Comparison of ENCODE assay signal across 24 mouse cellular contexts in the genomic region with DNA sequence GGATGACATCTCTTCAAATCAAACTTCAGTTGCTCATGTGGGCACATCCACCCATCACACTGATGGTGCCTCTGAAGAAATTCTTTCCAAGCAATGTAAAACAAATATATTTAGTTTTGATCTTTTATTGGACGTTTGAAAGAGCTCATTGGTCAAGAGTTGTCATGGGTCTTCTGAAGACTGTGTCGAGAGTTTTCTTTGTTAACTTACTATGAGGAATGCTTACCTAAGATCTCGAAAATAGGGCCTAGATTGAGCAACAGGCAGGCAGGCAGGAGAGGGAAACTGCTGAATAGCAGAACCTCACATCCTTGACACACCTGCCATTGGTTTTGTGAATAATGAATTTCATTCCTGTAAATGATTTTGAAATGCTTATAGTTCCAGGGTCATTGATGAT.
"Had no signal": no experiment of that assay in that cellular context is flagged by ENCODE, and none has a peak within 500 bp of the region (broad histone marks: within the 10 kb centered on the region; RNA-seq: fewer than 3 reads in every experiment).

No protein-coding gene starts in this region.

- H3K36me3 ChIP-seq: heart, embryonic 13.5 days; heart, embryonic 15.5 days; hindbrain, embryonic 13.5 days; hindbrain, embryonic 15.5 days; kidney, embryonic 15.5 days; limb, embryonic 10.5 days; limb, embryonic 12.5 days had no signal

- DNase-seq: gastrocnemius, adult 2 months; gastrocnemius, postnatal 10 days; gastrocnemius, postnatal 25 days; heart, adult 18-20 months; heart, postnatal 14 days; heart, postnatal 36 days; kidney, adult 11 months; kidney, adult 2 months; kidney, adult 9 months; kidney, postnatal 14 days; kidney, postnatal 36 days had no signal

- H3K4me2 ChIP-seq: heart, embryonic 11.5 days; heart, embryonic 13.5 days; heart, embryonic 15.5 days; hindbrain, embryonic 13.5 days; hindbrain, embryonic 15.5 days; kidney, embryonic 15.5 days; limb, embryonic 12.5 days had no signal

- H3K27me3 ChIP-seq: heart, embryonic 13.5 days; heart, embryonic 15.5 days; hindbrain, embryonic 13.5 days; hindbrain, embryonic 15.5 days; kidney, embryonic 15.5 days had no signal

- ATAC-seq: forebrain, embryonic 16.5 days; hindbrain, postnatal 0 days; intestine, embryonic 16.5 days had no signal

- H3K9me3 ChIP-seq: heart, embryonic 13.5 days; heart, embryonic 15.5 days; hindbrain, embryonic 13.5 days; hindbrain, embryonic 15.5 days; kidney, embryonic 15.5 days; limb, embryonic 10.5 days; limb, embryonic 12.5 days had no signal

- H3K4me3 ChIP-seq: gastrocnemius, adult 2 months; heart, embryonic 13.5 days; heart, embryonic 15.5 days; hindbrain, embryonic 13.5 days; hindbrain, embryonic 15.5 days; kidney, embryonic 15.5 days; left cerebral cortex, adult 2 months; limb, embryonic 10.5 days; limb, embryonic 12.5 days had no signal

- H3K27ac ChIP-seq: gastrocnemius, adult 2 months; heart, embryonic 13.5 days; heart, embryonic 15.5 days; hindbrain, embryonic 13.5 days; hindbrain, embryonic 15.5 days; hindbrain, postnatal 0 days; kidney, embryonic 15.5 days; kidney, postnatal 0 days; left cerebral cortex, adult 2 months; limb, embryonic 10.5 days; limb, embryonic 12.5 days had no signal

- H3K9ac ChIP-seq: heart, embryonic 13.5 days; heart, embryonic 15.5 days; hindbrain, embryonic 13.5 days; hindbrain, embryonic 15.5 days; kidney, embryonic 15.5 days; limb, embryonic 12.5 days had no signal

- H3K4me1 ChIP-seq: heart, embryonic 15.5 days; hindbrain, embryonic 13.5 days; hindbrain, embryonic 15.5 days; kidney, embryonic 15.5 days had no signal
